Mouse (Mus musculus): ENCODE measurements at regions not wholly inside any gene's neighbourhood (a gene's known extent, or its start where the extent isn't known, plus 50 kb on each side); places are given as distances from the start of the nearest gene placed in this dataset.
A peak's percentile ranks its signal among the peaks of the same experiment; 100 is the strongest.

GRCm38 (mm10) chr10:108060554-108060953 lies 101.4 kb upstream of the Ppp1r12a start:
- TF ChIP-seq CTCF (IDR thresholded peaks at IDR 0.05; ENCODE audit: low read depth) (0 out of 2 replicates have a peak, but pooled peaks have one; percentile 5), EP300 (IDR thresholded peaks at IDR 0.05; ENCODE audit: low read depth) (no peak)
